Mouse (Mus musculus) spleen, embryonic (tissue): Measurements from ENCODE around the gene Ciz1.

Experiments used
- CTCF ChIA-PET: fragments of 350-600 bp; sonication (Branson Sonifier 250); formaldehyde crosslinking; loops from one replicate; lab custom pipeline; 2022; lab: Charles Lee

Ciz1 gene

DNA sequence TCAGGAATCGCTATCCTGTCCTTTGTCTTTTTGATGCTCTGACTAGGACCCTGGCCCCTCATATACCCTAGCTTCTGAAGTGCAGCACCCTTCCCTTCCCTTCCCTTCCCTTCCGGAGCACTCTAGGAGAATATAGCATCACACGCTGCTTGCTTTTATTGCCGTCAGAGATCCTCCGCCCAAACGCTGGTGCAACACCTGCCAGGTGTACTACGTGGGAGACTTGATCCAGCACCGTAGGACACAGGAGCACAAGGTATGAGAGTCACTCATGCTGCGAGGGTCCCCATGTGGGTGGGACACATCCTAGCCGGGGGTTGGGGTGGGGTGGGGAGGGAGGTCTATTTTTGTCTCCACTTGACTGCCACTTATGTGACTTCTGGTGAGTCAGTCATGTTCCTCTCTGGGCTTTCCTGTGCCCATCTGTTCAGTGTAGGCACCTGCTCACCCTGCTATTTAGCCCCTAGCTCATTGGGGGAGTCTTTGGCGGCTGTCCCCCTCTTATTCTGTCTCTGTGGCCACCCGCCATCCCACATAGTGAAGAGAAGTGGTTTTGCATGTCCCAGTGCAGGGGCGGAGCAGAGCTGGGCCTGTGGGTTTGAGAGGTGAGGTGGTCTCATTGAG is 23.3 kb downstream of the Ciz1 start:
- CTCF ChIA-PET: interaction anchor here (0.6 kb wide), 1 partner anchor 15 kb away, joined by 3 read pairs; no protein-coding TSS in a partner anchor

DNA sequence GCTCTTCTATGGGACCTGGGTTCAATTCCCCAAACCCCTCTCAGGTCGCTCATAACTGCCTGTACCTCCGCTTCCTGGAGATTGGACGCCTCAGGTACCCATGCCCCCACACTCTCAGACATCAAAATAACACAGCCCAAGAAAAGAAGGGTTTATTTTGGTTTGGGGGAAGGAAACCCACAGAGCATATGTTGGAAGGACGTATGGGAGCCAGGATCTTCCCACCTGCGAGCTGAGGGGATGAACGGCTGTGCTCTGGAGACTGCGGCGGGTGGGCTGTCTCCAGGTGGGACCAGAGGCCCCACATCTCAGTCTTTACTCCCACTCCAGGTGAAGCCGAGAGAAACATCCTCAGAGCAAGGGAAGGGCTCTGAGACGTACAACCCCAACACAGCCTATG is 24.8 kb downstream of the Ciz1 start:
- CTCF ChIA-PET: no interaction called here

DNA sequence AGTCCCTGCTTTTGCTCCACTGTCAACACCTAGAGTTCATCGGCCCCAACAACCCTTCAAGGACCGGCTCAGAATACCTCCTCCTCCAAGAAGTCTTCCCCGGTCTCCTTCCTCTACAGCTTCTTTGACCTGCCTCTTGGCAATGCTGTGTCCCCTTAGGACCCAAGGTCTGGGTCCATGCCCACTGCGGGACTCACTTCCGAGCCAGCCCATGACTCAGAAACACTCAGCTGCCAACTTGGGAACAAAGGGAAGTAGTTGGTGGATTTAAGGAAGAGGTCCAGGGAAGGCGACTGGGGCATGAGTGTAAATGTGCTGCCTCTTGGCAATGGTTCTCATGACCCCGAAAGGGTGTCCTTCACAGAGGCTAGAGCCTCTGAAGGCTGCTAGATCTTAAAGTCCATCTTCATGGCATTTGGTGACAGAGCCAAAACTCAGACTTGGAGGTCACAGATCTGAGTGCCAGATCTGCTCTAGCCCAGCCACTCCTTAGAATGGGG is 27.9 kb downstream of the Ciz1 start:
- CTCF ChIA-PET: no interaction called here

DNA sequence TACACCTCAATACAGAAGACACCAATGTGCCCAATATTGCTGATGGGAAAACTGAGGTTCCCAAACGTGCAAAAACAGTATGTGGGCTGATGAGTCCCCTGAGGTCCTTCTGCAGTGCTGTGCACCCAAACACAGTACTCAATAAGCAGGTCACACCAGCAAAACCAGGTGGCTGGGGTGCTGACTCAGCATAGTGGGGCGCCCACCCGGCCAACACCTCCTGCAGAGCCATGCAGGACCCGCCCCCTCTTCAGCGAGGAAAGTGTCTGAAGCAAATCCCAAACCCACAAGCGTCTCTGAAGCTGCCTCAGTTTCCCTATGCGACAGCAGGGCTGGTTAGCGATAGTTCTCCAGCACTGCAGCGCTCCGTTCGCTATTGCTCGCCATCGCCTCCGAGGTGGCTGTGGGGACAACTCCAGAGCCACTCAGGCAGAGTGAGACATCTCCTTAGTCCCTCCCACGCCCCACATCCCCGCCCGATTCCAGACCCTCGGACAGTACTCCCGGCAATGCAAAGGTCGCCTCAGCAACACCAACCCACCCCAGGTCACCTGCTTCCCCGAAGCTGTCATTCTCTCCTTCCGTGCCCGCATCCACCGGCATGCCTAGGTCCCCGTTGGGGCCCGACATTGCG is 29.1 kb downstream of the Ciz1 start:
- CTCF ChIA-PET: no interaction called here

DNA sequence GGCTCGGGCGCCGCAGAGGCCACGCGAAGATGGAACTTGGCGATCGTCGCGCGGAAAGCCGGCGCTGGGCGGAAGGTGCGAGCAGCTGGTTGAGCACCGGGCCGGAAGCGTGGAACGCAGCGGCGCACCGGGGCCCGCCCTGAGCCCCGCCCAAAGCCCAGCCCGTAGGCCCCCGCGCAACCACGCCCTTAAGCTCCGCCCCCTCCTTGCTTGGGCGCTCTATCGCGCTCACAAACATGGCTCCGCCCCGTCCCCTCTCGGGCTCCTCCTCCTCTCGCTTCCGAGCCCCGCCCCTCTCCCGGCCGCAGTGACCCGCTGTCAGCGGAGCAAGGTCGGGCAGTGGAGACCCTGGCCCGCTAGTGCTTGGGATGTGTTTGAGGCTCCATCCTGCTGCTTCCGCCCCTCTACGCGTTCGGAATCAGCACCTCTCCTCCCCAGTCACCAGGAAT is 29.7 kb downstream of the Ciz1 start, which contains the start of gene 1110008P14Rik:
Gene 1110008P14Rik (minus strand): TSS at position 164 of the 449 bp plus-strand sequence.
- CTCF ChIA-PET: no interaction called here

GRCm38 (mm10) chr2:32382689-32383088 is 30.6 kb downstream of the Ciz1 start:
- CTCF ChIA-PET: no interaction called here

- CTCF ChIA-PET: no interaction called here
Measured at GRCm38 (mm10) chr2:32387706-32388490, 35.8 kb downstream of the Ciz1 start, which contains the start of gene Lcn2. Gene Lcn2 (minus strand): TSS chr2:32388252.

GRCm38 (mm10) chr2:32389157-32389556 is 37.0 kb downstream of the Ciz1 start:
- CTCF ChIA-PET: no interaction called here

DNA sequence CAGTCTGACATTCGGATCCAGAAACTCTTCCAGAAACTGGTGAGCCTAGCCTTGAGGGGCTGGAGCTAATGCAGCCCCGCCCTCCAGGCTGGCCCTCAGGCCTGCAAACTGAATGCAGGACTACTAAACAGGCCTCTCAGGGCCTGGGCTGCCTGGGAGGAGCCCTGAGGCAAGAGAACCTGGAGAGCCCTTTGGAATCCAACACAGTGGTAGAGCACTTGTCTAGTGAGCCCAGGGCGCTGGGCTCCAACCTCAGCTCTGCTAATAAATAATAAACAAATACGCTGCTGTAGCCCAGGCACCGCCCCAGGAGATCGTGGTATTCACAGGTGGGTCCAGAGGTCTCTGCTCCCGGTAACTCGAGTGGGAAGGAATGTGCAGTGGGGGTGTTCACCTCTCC is 38.7 kb downstream of the Ciz1 start:
- CTCF ChIA-PET: no interaction called here

- CTCF ChIA-PET: no interaction called here
Measured at GRCm38 (mm10) chr2:32392063-32392462, 39.9 kb downstream of the Ciz1 start.

DNA sequence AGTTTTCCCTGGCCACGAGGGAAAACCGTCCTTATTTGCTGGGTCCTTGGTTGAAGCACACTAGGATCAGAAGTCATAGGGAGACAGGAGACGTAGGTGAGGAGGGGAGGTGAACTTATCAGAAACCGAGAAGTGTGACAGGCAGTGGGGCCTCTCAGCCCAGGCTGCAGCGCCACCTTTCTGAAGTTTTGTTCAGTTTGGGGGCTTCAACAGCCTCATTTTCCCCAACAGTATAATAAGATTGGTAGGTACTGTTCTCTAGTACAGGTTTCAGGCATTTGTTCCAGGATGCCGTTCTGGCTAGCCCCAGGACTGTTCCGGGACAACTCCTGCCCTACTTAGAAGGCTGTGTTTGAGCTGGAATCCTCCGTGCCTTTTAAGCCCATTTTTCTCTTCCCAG is 42.8 kb downstream of the Ciz1 start:
- CTCF ChIA-PET: interaction anchor here (0.6 to 0.7 kb wide), 2 partner anchors 165 to 386 kb away, joined by 4 to 5 read pairs; no protein-coding TSS in a partner anchor

DNA sequence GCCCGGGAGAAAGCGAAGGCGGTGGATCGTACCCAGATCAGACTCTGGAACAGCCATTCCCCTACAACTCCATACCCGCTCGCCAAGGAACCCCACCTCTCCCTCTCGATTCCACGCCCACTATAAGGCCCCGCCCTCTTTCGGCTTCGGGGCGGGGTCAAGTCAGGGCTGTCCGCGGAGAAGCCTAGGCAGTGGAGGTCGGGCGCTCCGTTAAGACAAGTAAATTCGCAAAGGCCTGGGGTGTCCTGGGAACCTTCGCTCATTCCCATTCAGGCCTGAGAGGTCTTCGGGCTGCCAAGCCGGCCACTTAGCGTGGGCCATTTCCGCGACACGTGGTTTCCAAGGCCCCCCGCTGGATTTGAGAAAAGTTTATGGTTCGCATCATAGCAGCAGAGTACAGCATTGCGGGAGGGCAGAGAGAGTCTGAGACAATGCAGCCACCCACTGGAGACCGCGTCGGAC is 43.4 kb downstream of the Ciz1 start, which contains the start of gene Ptges2:
Gene Ptges2 (plus strand): TSS at position 413 of the 462 bp plus-strand sequence.
- CTCF ChIA-PET: no interaction called here

GRCm38 (mm10) chr2:32395946-32396621 is 44.0 kb downstream of the Ciz1 start:
- CTCF ChIA-PET: interaction anchor here (1.3 kb wide), 1 partner anchor 15 kb away, joined by 5 read pairs; no protein-coding TSS in a partner anchor

- CTCF ChIA-PET: interaction anchor here (0.6 to 1.3 kb wide), 2 partner anchors 9 to 14 kb away, joined by 3 to 5 read pairs; no protein-coding TSS in a partner anchor
Measured at GRCm38 (mm10) chr2:32396695-32397094, 44.6 kb downstream of the Ciz1 start.

- CTCF ChIA-PET: interaction anchor here (0.6 to 1.4 kb wide), 5 partner anchors 47 to 273 kb away, joined by 3 to 13 read pairs (median 4); partner anchors contain the start of gene Slc25a25
Measured at GRCm38 (mm10) chr2:32404663-32405062, 52.5 kb downstream of the Ciz1 start.

DNA sequence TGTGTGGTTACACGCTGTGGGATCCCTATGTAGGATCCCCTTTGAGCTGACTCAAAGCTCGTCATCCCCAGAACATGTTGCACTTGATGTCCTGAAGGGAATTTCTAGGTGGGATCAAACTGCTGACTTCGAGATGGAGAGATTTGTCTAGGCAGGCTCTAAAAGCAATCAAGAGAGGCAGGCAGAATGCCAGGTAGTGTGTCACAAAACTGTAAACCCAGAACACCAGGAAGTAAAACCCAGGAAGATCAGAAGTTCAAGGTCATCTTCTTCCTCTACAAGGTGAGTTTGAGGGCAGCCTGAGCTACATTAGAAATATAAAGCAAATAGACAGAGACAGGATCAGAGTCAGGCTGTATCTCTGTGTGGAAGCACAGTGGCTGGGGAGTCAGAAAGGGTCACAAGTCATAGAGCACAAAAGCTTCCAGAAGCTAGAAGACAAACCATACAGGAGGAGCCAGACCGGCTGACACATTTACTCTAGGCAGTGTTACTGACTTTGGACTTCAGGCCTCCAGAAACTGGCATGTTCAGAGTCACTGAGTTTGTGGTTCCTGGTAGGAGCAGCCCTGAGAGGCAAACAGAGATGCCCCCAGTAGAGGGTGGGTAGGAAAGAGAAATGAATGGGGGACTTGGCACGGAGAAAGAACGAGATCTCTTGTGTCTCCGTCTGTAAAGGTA is 55.2 kb downstream of the Ciz1 start:
- CTCF ChIA-PET: interaction anchor here (0.6 kb wide), 1 partner anchor 15 kb away, joined by 4 read pairs; no protein-coding TSS in a partner anchor

- CTCF ChIA-PET: no interaction called here
Measured at GRCm38 (mm10) chr2:32408429-32409424, 56.6 kb downstream of the Ciz1 start.

DNA sequence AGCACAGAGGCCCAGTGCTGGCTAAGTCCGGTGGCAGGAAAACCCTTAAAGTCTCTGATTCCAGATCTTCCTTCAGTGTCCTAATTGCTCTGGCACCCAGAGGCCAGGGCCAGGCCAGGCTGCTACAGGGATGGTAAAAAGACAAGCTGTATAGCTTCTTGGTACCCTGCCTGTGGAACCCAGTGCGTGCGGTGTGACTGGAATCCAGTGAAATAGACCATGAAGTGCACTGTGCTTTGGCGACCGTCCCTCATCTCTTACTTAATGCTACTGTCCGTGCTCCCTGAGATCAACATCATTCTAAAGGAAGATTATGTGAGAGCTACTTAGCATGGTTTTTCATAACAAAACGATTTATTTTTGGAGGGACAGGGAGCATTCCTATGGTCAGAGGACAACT is 59.3 kb downstream of the Ciz1 start:
- CTCF ChIA-PET: interaction anchor here (1.3 kb wide), 1 partner anchor 15 kb away, joined by 5 read pairs; no protein-coding TSS in a partner anchor
